Mouse (Mus musculus) cortical plate, adult 2 months (tissue): ENCODE measurements around the gene Krt86.

ENCODE experiments used
- CTCF ChIP-seq: fragments of 200-500 bp; IDR thresholded peaks from 2 replicates; pipeline ENCODE4 v1.5.1; 2011; ENCODE audit warnings: mild to moderate bottlenecking, control low read depth, low read length; ENCODE audit not compliant: insufficient read depth; ENCODE audit errors: extremely low read depth
- POLR2A ChIP-seq: fragments of 200-500 bp; IDR thresholded peaks from 2 replicates; pipeline ENCODE4 v1.6.1; 2011; ENCODE audit warnings: mild to moderate bottlenecking, low read length, control low read depth; ENCODE audit not compliant: insufficient read depth; ENCODE audit errors: extremely low read depth

DNA sequence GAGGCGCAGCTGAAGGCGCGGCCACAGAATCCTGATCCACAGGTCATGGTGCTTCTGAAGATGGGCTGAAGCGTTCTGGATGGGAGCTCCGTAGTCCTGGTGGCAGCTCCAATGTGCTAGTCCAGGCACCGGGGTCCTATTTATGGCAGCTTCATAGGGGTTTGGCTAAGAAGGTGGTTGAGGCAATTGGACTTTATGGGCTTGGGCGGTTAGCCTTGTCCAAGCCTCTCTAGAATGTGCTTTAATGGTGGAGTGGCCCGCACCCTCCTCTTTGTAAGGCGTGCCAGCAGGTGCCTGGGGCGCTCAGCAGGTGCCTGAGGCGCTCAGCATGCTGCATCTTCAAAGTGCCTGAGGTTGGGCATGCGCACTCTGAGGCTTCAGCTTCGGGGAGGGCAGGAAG is 9.6 kb upstream of the Krt86 start, which contains the start of gene Krt81:
- no peak for TF ChIP-seq CTCF
- no peak for TF ChIP-seq POLR2A
